32 mouse cellular contexts compared by ENCODE assay signal in the genomic region with DNA sequence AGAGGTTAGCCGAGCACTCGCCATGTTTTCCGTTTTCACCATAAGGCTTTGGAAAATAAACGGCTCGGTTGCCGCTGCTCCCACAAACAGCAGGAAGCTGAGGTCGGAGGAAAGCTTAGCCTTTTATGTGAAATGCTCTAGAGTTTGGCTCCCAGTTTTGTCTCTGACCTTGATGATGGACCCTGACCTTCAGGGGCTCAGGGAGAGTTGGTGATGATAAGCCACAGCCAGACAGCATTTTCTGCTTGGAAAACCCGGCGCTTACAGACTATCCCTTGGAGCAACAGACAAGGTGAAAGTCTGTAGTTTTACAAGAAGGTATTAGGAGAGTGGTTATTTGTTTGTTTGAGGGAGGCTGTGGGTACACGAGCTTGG. TPM values are rescaled to one million over a fixed set of nuclear protein-coding genes. Genes with fewer than 3 reads are reported as not detected.
A peak's percentile ranks its signal among the peaks of the same experiment; 100 is the strongest.
DNase-seq lines count a peak whose midpoint lies in the region.
"Had no signal": no experiment of that assay in that cellular context is flagged by ENCODE, and none has a peak within 500 bp of the region (broad histone marks: within the 10 kb centered on the region; RNA-seq: fewer than 3 reads in every experiment).

No protein-coding gene starts in this region.

- DNase-seq in kidney, postnatal 10 days = peak; percentile 48
- no peak for DNase-seq in kidney, adult 8-10 months
- peak; percentile 30 for DNase-seq in ovary, postnatal 36 days (ENCODE audit: low spot score)
- DNase-seq in ovary, postnatal 10 days (ENCODE audit: low spot score) = no peak
- DNase-seq in adrenal gland, postnatal 25 days = peak; percentile 41
- DNase-seq in thymus, postnatal 4 days = no peak
- no peak for DNase-seq in lung, postnatal 4 days
- DNase-seq: cerebellum, adult 8-10 months; gastrocnemius, adult 2 months; heart, postnatal 10 days; kidney, adult 11 months; kidney, postnatal 25 days; lung, adult 2 months; lung, postnatal 14 days; right cerebral cortex, adult 18-20 months had no signal

- no peaks in the 10 kb centered on the region for H3K36me3 ChIP-seq in macrophage (ENCODE audit: inconsistent target)
- H3K36me3 ChIP-seq: heart, embryonic 10.5 days; hindbrain, embryonic 12.5 days; limb, embryonic 12.5 days; midbrain, embryonic 13.5 days had no signal

- H3K4me3 ChIP-seq in macrophage (ENCODE audit: inconsistent target) = no peak overlapping the region
- H3K4me3 ChIP-seq: forebrain, embryonic 13.5 days; gastrocnemius, adult 2 months; heart, embryonic 10.5 days; hindbrain, embryonic 12.5 days; limb, embryonic 12.5 days; megakaryocyte, embryonic 14.5 days; midbrain, embryonic 13.5 days had no signal

- H3K79me2 ChIP-seq in macrophage (ENCODE audit: inconsistent target) = no peaks in the 10 kb centered on the region

- H3K27ac ChIP-seq in macrophage = peak overlapping the region; percentile 99
- H3K27ac ChIP-seq: forebrain, embryonic 13.5 days; gastrocnemius, adult 2 months; heart, embryonic 10.5 days; hindbrain, embryonic 12.5 days; limb, embryonic 12.5 days; midbrain, embryonic 13.5 days had no signal

- WGBS in macrophage (ENCODE audit: missing documents) = 95% methylated on average over 9 of the region's 10 CpGs

RNA-seq across cellular contexts. Expression of a gene that starts 15.1 kb away (rescaled TPM):
- total RNA-seq in adrenal gland, postnatal 25 days (2021) = 101 and 110 TPM in 2 replicates
- total RNA-seq in macrophage (2018; cell fraction: chromatin; rRNA removed) = 100 to 1,000 TPM; 154 to 353 (median 191) TPM
- total RNA-seq in macrophage (2018; cell fraction: cytosol; rRNA removed) = 100 to 1,000 TPM; 175 to 241 (median 207) TPM
- total RNA-seq in macrophage (2018; cell fraction: nucleus; rRNA removed) = 100 to 1,000 TPM; 188 to 308 (median 236) TPM
- polyA plus RNA-seq in macrophage (2018) = 183 to 327 TPM (median 193 TPM) in 3 replicates

RNA-seq across cellular contexts. Expression of a gene that starts 34.0 kb away (rescaled TPM):
- total RNA-seq in adrenal gland, postnatal 25 days (2021) = not detected in 2 replicates
- total RNA-seq in macrophage (2018; cell fraction: chromatin; rRNA removed) = not detected
- under 1 TPM in 8 of 26 experiments, not detected in 18; 0.23 to 0.80 (median 0.37) TPM for total RNA-seq in macrophage (2018; cell fraction: cytosol; rRNA removed)
- total RNA-seq in macrophage (2018; cell fraction: nucleus; rRNA removed) = 1 to 10 TPM in 1 of 26 experiments, not detected in 25; 1.6 TPM
- not detected in 3 replicates for polyA plus RNA-seq in macrophage (2018)
- total RNA-seq: gastrocnemius, postnatal 4 days; heart, postnatal 10 days; left cerebral cortex, postnatal 14 days; MEL; monocyte, adult 5-6 weeks had no signal
- polyA plus RNA-seq: C2C12; embryonic facial prominence, embryonic 14.5 days; forebrain, embryonic 13.5 days; frontal cortex, adult 2 months; heart, embryonic 10.5 days; hindbrain, embryonic 12.5 days; limb, embryonic 12.5 days; lung, adult 2 months; midbrain, embryonic 13.5 days; neural tube, embryonic 11.5 days; stomach, embryonic 16.5 days; thymus, postnatal 0 days had no signal

RNA-seq across cellular contexts. Expression of a gene that starts 48.5 kb away (rescaled TPM):
- total RNA-seq in adrenal gland, postnatal 25 days (2021) = 281 and 313 TPM in 2 replicates
- 100 to 1,000 TPM; 195 to 513 (median 266) TPM for total RNA-seq in macrophage (2018; cell fraction: chromatin; rRNA removed)
- 100 to 1,000 TPM; 302 to 435 (median 372) TPM for total RNA-seq in macrophage (2018; cell fraction: cytosol; rRNA removed)
- 100 to 1,000 TPM; 321 to 683 (median 404) TPM for total RNA-seq in macrophage (2018; cell fraction: nucleus; rRNA removed)
- 357 to 533 TPM (median 380 TPM) in 3 replicates for polyA plus RNA-seq in macrophage (2018)

Comparison
In these comparisons a context has a peak if more than half of its experiments do, and no peak if none do; other contexts are left out.
1. DNase-seq: peak in kidney, postnatal 10 days (single experiment), ovary, postnatal 36 days (single experiment) and adrenal gland, postnatal 25 days (single experiment); none in kidney, adult 8-10 months (0 of 2), ovary, postnatal 10 days (single experiment), thymus, postnatal 4 days (single experiment) and lung, postnatal 4 days (0 of 2).